Mouse (Mus musculus): Measurements from ENCODE around the gene Frem1.

DNA sequence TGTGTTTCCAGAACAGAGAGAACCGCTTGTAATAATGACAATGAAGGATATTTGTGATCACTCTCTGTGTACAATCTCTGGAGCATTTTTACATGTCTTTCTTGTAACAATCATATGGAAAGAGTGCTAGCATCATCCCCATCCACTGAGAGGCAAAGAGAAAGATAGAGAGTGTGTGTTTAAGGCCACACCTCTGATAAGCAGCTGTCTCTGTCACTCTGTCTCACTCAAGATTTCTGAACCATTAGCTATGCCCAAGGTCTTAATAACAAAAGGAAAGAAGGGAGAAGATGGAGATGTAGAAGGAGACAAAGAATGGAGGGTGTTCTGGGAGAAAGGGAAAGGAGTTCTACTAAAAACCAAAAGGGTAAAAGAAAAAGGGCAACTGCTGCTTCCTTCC is 91.1 kb downstream of the Frem1 start:
- TF ChIP-seq CTCF (IDR thresholded peaks at IDR 0.05; ENCODE audit: extremely low read depth, insufficient read length, insufficient replicate concordance, low read depth, low read length) (no peak), POLR2A (IDR thresholded peaks at IDR 0.05; ENCODE audit: low read depth, low read length) (no peak)
